Mouse (Mus musculus): ENCODE results near the gene Crocc2. TPM values are rescaled to one million over a fixed set of nuclear protein-coding genes. Genes with fewer than 3 reads are reported as not detected.

Gene Crocc2
- 0.10 and 0.20 TPM in 2 replicates for polyA plus RNA-seq (2015; fragmentation: Nextera tagmentation; extraction: Ambion mirVana)

DNA sequence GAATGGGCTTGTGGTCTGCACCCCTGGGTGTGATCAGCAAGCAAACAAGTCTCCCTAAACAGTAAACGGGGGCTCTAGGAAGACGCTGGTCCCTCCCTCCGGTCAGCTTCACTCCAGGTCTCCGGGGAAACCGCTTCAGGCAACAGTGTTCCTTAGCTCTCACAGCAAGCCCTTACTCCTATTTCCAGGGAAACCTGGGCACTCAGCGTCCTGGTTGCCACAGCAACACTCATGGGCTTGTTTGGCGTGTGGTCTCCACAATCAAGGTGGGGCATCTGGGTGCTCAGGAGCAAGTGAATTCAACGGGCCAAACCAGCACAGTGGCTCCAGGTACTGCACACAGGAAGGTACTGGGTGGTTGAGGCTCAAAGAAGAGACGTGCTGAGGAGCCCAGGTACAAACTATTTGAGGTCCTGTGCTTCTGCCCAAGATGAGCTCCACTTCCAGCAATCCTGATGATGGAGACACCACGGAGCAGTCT is at the start of gene Crocc2:
Gene Crocc2, plus strand, starts transcription at position 431 of the 481 bp plus-strand sequence.
- ATAC-seq, result no peak
- 0 out of 2 replicates have a peak, but pooled peaks cover 5% of the 10 kb centered on the region for H3K4me1 ChIP-seq
- H3K36me3 ChIP-seq (ENCODE audit: poor library complexity, severe bottlenecking), result no peaks in the 10 kb centered on the region
- no peak within 1 kb of the TSS for H3K4me2 ChIP-seq
- no peak within 1 kb of the TSS for H3K27ac ChIP-seq
- H3K9me3 ChIP-seq (replicated peaks), result no peaks in the 10 kb centered on the region
- WGBS, result 39% methylated on average over 10 of the region's 10 CpGs
- no peak within 1 kb of the TSS for H3K4me3 ChIP-seq
- no peak within 1 kb of the TSS for H3K9ac ChIP-seq
- H3K27me3 ChIP-seq, result no peaks in the 10 kb centered on the region

DNA sequence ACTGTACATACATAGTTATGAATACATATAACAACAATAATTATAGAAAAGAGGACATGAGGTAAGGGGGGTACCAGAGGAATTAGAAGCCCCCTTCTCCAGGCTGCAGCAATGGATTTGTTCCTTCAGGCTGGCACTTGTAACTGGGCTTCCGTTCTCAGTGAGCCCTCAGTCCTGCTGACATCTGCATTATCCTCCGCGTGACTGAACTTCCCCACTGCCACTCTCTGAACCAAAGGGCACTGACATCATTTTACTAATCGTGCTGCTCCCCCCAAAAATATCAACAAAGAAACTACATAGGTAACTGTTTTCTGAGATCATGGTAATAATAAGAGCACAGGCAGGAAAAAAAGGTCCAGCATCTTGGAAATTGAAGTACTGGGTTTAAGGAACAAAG is 49.7 kb upstream of the Crocc2 start:
- Histone ChIP-seq H3K27me3 (no peaks in the 10 kb centered on the region), H3K4me2 (no peak overlapping the region), H3K36me3 (ENCODE audit: poor library complexity, severe bottlenecking) (no peaks in the 10 kb centered on the region), H3K4me1 (peaks cover 6% of the 10 kb centered on the region), H3K4me3 (no peak overlapping the region), H3K9ac (no peak overlapping the region), H3K9me3 (replicated peaks) (no peaks in the 10 kb centered on the region), H3K27ac (no peak overlapping the region)
- no peak for ATAC-seq
- WGBS, result 19% methylated on average over 4 of the region's 4 CpGs

DNA sequence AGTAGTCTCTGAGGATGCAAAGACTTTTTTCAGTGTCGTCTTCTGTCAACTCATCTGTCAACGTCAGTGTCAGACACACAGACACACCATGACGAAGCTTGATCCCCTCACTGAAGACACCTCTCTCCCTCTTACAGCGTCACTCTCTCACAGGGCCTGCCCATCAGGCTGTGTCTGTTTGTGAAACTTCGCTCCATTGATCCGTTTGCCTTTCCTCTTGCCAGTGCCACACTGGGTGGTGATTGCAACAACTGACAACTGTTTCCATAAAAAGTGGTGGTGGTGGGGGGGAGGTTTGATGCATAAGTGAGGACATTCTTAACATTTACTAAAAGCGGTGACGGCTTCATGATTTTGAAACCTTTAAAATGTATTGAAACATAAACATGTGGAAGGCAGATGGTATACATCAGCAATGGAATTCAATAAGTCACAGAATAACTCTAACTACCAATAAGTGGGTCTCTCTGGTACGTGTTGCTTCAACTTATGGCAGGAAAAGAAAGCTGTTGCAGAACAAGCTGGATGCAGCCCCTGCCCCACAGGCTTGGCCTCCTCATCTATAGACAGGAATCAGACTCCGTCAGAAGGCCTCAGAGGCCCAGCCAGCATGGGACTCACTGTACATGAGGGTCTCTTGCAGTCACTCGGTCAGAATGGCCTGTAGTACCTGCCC is 45.2 kb upstream of the Crocc2 start:
- Histone ChIP-seq H3K36me3 (ENCODE audit: poor library complexity, severe bottlenecking) (no peaks in the 10 kb centered on the region), H3K4me1 (no peaks in the 10 kb centered on the region), H3K9ac (no peak overlapping the region), H3K27me3 (no peaks in the 10 kb centered on the region), H3K4me2 (no peak overlapping the region), H3K27ac (no peak overlapping the region), H3K4me3 (no peak overlapping the region), H3K9me3 (replicated peaks) (no peaks in the 10 kb centered on the region)
- WGBS, result 87% methylated on average over 11 of the region's 11 CpGs
- ATAC-seq, result no peak

DNA sequence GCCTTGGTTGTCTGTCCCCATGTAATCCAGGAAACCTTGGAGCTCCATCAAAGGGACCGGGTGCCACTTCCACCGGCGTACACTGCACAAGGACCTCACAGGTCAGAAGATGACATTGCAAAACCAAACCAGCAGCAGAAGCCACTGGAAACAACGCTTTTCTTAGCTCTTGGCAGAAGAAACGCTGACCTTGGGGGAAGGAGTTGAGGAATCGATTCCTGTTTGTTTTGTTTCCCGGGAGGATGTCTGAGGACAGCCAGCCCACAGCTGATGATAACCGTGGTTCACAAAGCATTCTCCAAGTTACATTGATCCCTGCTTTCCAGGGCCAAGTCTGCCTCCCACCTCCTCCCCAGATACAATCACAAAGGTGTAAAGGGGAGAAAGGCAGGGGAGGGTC is 44.5 kb upstream of the Crocc2 start:
- Histone ChIP-seq H3K4me1 (no peaks in the 10 kb centered on the region), H3K36me3 (ENCODE audit: poor library complexity, severe bottlenecking) (no peaks in the 10 kb centered on the region), H3K27me3 (no peaks in the 10 kb centered on the region), H3K4me3 (no peak overlapping the region), H3K27ac (no peak overlapping the region), H3K9ac (no peak overlapping the region), H3K4me2 (no peak overlapping the region), H3K9me3 (replicated peaks) (no peaks in the 10 kb centered on the region)
- ATAC-seq, result no peak
- WGBS, result 90% methylated on average over 8 of the region's 8 CpGs

DNA sequence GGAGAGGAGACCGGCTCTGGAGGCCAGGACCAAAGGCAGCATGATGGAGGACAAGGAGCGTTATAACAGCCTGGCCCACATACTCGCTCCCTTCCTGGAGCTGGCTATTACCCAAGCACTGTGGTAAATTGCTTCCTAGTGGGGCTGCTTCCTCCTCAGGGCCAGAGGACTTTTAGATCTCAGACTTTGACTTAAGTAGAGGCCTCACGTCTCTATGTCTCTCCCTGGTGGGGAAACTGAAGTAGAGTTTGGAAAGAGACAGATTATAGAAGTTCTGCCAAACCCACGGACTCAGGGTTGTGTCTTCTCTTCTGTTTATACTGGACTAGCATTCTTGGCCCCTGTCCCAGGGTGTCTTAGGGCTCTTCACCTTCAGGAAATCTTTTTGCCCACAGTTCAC is 43.3 kb upstream of the Crocc2 start:
- Histone ChIP-seq H3K4me3 (no peak overlapping the region), H3K36me3 (ENCODE audit: poor library complexity, severe bottlenecking) (no peaks in the 10 kb centered on the region), H3K4me1 (no peaks in the 10 kb centered on the region), H3K27ac (no peak overlapping the region), H3K9ac (no peak overlapping the region), H3K9me3 (replicated peaks) (no peaks in the 10 kb centered on the region), H3K27me3 (no peaks in the 10 kb centered on the region), H3K4me2 (no peak overlapping the region)
- no peak for ATAC-seq
- 70% methylated on average over 5 of the region's 5 CpGs for WGBS

DNA sequence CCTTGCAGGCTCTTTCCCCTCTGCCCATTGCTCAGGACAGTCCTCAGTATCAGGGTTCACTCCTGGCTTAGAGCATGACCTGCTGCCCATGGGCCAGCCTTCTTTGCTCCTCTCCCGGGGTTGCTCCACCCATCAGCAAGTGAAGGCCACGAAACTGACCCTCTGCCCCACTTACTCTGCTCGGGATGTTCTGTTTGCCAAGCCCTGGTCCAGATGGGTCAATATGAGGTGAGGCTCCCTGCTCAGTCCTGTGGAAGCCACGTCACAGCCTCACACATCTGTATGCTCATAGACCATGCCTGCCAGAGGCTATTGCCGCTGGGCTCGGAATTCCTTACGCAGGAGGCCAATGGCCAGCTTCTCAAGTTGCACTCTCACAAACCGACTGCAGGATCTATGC is 40.3 kb upstream of the Crocc2 start:
- 85% methylated on average over 8 of the region's 8 CpGs for WGBS
- H3K9ac ChIP-seq, result no peak overlapping the region
- H3K36me3 ChIP-seq (ENCODE audit: poor library complexity, severe bottlenecking), result no peaks in the 10 kb centered on the region
- ATAC-seq, result no peak
- H3K9me3 ChIP-seq (replicated peaks), result no peaks in the 10 kb centered on the region
- H3K4me2 ChIP-seq, result no peak overlapping the region
- H3K4me3 ChIP-seq, result no peak overlapping the region
- H3K4me1 ChIP-seq, result no peaks in the 10 kb centered on the region
- no peaks in the 10 kb centered on the region for H3K27me3 ChIP-seq
- H3K27ac ChIP-seq, result no peak overlapping the region

DNA sequence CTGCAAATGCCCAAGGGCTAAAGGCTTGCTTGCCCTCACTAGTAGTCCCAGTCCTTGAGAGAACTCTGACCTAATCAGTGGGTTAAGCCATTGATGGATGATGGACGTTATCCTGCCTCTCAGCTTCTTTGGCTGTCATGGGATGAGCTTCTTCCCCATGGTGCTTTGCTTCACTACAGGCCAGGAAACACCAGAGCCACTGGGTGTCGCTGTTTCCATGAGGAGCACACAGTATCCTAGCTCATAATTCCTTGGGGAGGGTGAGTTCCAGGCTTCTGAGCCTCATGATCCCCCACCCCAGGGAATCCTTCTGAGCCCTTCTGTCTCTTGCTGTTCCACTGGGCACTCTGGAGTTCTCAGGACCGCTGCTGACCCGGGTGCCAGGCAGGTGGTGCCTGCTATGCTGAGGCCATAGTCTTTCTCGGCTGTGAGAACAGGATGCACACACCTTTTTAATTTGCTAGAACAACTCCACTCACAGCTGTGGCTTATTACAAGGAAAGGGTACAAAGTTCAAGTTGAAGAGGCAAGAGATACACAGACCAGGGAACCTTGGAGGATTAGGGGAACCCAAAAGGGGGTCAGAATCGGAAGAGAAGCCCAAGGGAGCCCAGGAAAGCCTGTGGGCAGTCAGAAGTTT is 39.7 kb upstream of the Crocc2 start:
- Histone ChIP-seq H3K4me3 (no peak overlapping the region), H3K36me3 (ENCODE audit: poor library complexity, severe bottlenecking) (no peaks in the 10 kb centered on the region), H3K4me2 (no peak overlapping the region), H3K9ac (no peak overlapping the region), H3K4me1 (no peaks in the 10 kb centered on the region), H3K27ac (no peak overlapping the region), H3K27me3 (no peaks in the 10 kb centered on the region), H3K9me3 (replicated peaks) (no peaks in the 10 kb centered on the region)
- 31% methylated on average over 6 of the region's 6 CpGs for WGBS
- ATAC-seq, result 0 out of 2 replicates have a peak, but pooled peaks have one; percentile 30

DNA sequence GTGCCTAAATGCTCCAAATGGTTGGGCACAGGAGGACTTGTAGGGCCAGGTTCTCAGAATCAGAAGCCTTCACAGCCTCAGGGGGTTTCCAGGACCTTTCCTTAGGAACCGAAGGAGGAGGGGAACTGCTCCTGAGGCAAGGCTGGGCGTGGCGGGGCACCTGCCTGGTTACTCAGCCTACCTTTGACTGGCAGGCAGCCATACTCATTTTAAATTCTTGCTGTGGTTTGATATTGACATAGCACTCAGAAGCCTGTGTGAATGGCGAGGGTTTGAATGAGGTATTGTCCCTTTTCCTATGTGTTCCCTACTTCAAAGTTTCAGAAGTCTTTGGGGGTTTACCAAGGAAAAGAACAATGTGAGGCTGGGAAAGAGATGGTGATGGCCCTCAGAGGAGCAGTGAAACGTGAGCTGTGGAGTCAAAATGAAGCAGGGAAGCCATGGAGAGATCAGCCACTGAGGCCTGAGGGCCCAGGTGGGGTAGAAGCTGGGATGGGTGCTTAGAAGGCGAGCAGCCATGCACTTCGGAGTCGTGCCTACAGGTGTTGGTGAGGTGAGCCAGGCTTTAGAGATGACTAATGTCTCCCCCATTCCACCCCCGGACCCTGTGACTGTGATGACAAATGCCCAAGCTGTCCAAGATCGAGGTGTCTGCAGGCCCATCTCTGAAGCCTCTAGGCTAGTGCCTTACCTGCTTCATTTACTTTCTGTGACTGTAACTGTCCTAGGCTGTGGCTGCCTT is 38.1 kb upstream of the Crocc2 start:
- H3K9ac ChIP-seq, result no peak overlapping the region
- no peaks in the 10 kb centered on the region for H3K9me3 ChIP-seq (replicated peaks)
- WGBS, result 75% methylated on average over 10 of the region's 10 CpGs
- H3K27me3 ChIP-seq, result no peaks in the 10 kb centered on the region
- no peaks in the 10 kb centered on the region for H3K36me3 ChIP-seq (ENCODE audit: poor library complexity, severe bottlenecking)
- H3K4me3 ChIP-seq, result no peak overlapping the region
- H3K4me1 ChIP-seq, result no peaks in the 10 kb centered on the region
- ATAC-seq, result no peak
- H3K4me2 ChIP-seq, result no peak overlapping the region
- H3K27ac ChIP-seq, result no peak overlapping the region

DNA sequence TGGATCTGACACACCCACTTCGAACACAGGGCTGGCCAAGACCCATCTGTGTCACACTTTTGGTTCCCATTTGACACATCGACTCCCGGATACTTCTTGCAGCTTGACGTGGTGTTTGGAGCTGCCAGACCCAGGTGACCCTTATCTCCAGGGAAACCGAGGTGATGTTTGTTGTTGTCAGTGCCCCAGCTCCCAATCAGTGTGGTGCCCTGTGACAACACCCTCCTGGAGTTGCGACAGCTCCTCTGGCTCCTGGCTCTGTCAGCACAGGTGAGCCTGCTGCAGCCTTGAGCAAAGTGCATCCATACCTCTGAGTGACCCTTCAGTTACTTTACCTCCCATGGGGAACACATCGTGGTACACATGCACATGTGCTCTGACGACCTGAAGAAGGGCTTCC is 35.8 kb upstream of the Crocc2 start:
- no peak for ATAC-seq
- Histone ChIP-seq H3K36me3 (ENCODE audit: poor library complexity, severe bottlenecking) (no peaks in the 10 kb centered on the region), H3K27ac (no peak overlapping the region), H3K9ac (no peak overlapping the region), H3K4me3 (no peak overlapping the region), H3K27me3 (no peaks in the 10 kb centered on the region), H3K4me2 (no peak overlapping the region), H3K4me1 (no peaks in the 10 kb centered on the region), H3K9me3 (replicated peaks) (no peaks in the 10 kb centered on the region)
- WGBS, result 73% methylated on average over 8 of the region's 8 CpGs

DNA sequence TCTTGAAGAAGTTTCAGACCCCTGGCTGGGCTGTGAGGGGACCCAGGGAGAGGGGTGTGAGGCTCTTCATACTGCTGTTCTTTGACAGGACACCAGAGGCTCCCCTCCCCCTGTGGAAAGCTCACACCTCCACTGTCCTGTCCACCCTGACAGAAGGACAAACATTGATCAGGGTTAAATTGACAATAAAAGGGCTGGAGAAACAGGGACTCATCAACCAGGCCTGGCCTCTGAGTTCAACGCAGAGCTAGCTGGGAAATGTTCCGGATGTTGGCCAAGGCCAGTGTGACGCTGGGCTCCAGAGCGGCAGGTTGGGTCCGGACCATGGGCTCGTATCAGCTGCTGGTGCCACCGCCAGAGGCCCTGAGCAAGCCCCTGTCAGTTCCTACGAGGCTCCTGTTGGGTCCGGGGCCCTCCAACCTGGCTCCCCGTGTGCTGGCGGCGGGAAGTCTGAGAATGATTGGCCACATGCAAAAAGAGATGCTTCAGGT is 33.4 kb upstream of the Crocc2 start, which contains the start of gene Agxt:
Gene Agxt, plus strand, starts transcription at position 205 of the 491 bp plus-strand sequence.
- no peaks in the 10 kb centered on the region for H3K36me3 ChIP-seq (ENCODE audit: poor library complexity, severe bottlenecking)
- no peaks in the 10 kb centered on the region for H3K4me1 ChIP-seq
- H3K4me3 ChIP-seq, result no peak within 1 kb of the TSS
- WGBS, result 91% methylated on average over 12 of the region's 12 CpGs
- H3K4me2 ChIP-seq, result no peak within 1 kb of the TSS
- no peaks in the 10 kb centered on the region for H3K27me3 ChIP-seq
- H3K9ac ChIP-seq, result no peak within 1 kb of the TSS
- ATAC-seq, result no peak
- H3K9me3 ChIP-seq (replicated peaks), result no peaks in the 10 kb centered on the region
- H3K27ac ChIP-seq, result no peak within 1 kb of the TSS

DNA sequence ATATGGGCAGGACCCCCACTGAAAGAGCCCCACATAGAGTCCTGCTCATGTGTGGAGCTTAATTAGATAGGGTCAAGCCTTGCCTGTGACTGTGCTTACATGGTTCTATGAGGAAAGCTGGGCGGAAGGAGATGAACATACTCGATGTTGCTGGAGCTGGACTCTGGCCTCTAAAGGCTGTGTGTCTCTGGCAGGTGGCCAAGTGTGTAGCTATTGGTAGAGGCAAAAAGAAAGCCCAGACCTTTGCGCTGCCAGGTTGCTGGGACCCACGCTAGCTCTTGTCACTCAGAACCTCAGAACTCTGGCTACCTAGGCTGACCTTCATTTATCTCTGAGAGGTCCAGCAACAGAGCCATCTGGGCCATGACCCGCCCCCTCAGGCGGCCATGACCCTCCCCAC is 30.0 kb upstream of the Crocc2 start:
- WGBS, result 76% methylated on average over 6 of the region's 6 CpGs

DNA sequence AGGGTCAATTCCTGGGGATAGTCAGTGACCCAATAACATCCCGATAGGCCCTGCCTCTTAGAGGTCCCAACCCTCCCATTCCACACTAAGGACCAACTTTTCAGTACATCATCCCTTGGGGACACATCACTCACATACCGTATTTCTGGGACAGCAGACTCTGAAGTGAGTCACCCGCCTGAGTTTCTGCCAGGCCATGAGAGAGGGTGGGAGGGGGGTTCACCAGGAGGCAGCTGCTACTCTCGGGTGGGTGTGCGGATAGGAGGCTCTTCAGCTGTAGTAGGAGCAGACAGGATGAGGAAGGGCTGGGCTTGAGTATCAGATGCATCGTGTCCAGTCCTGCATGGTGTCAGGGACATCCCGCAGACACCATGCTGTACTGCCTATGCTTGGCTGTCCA is 28.8 kb upstream of the Crocc2 start:
- Histone ChIP-seq H3K36me3 (ENCODE audit: poor library complexity, severe bottlenecking) (no peaks in the 10 kb centered on the region), H3K4me3 (no peak overlapping the region), H3K9ac (no peak overlapping the region), H3K4me2 (no peak overlapping the region), H3K4me1 (no peaks in the 10 kb centered on the region), H3K27ac (no peak overlapping the region), H3K9me3 (replicated peaks) (no peaks in the 10 kb centered on the region), H3K27me3 (no peaks in the 10 kb centered on the region)
- WGBS, result 86% methylated on average over 7 of the region's 7 CpGs
- no peak for ATAC-seq

More for the DNA sequence above, 30.0 kb upstream of the Crocc2 start:
- no peak for ATAC-seq
- no peaks in the 10 kb centered on the region for H3K36me3 ChIP-seq (ENCODE audit: poor library complexity, severe bottlenecking)
- no peak overlapping the region for H3K27ac ChIP-seq
- H3K4me1 ChIP-seq, result no peaks in the 10 kb centered on the region
- no peak overlapping the region for H3K4me3 ChIP-seq
- H3K9me3 ChIP-seq (replicated peaks), result no peaks in the 10 kb centered on the region
- H3K4me2 ChIP-seq, result no peak overlapping the region
- no peaks in the 10 kb centered on the region for H3K27me3 ChIP-seq
- H3K9ac ChIP-seq, result no peak overlapping the region
